Mouse (Mus musculus) midbrain, embryonic 10.5 days (tissue): Measurements from ENCODE around the gene Gpx2. TPM values are rescaled to one million over a fixed set of nuclear protein-coding genes. Genes with fewer than 3 reads are reported as not detected.
A peak's percentile ranks its signal among the peaks of the same experiment; 100 is the strongest.

Source experiments
- DNase-seq: peaks from one replicate; pipeline ENCODE4 v3.0.0-alpha.2; 2017; ENCODE audit warnings: low spot score
- H3K27ac ChIP-seq: fragments of 300-500 bp; sonication (generic); replicated peaks from 2 replicates; pipeline ENCODE4 v1.5.1; 2016; ENCODE audit warnings: mild to moderate bottlenecking
- H3K27me3 ChIP-seq: fragments of 300-500 bp; sonication (generic); 2 replicates; pipeline ENCODE4 v1.6.1; 2016; ENCODE audit warnings: low read depth, mild to moderate bottlenecking; ENCODE audit not compliant: poor library complexity, severe bottlenecking
- H3K36me3 ChIP-seq: fragments of 300-500 bp; sonication (generic); 2 replicates; pipeline ENCODE4 v1.6.1; 2016; ENCODE audit warnings: mild to moderate bottlenecking, moderate library complexity
- H3K4me1 ChIP-seq: fragments of 300-500 bp; sonication (generic); 2 replicates; pipeline ENCODE4 v1.6.1; 2016
- H3K4me3 ChIP-seq: fragments of 300-500 bp; sonication (generic); 2 replicates; pipeline ENCODE4 v1.5.1; 2016; ENCODE audit warnings: mild to moderate bottlenecking, moderate library complexity
- H3K9me3 ChIP-seq: fragments of 300-500 bp; sonication (generic); replicated peaks from 2 replicates; pipeline ENCODE4 v1.6.1; 2016; ENCODE audit warnings: mild to moderate bottlenecking
- WGBS: fragments of 180-500 bp; shearing (Covaris S2); methylation state at CpG from one replicate; pipeline ENCODE4 v1.1.7; 2016; 5-methylcytosine and 5-hydroxymethylcytosine counted together
- polyA plus RNA-seq: library from polyadenylated mRNA; unstranded; fragments of >200 nt; fragmentation: Nextera tagmentation; extraction: Ambion mirVana; gene quantifications from 2 replicates; pipeline ENCODE4 v1.2.1, GENCODE M21; 2016

The Gpx2 gene
- polyA plus RNA-seq, 1 experiment from 2014 or later: not detected

GRCm38 (mm10) chr12:76771540-76771939, 23.8 kb downstream of the Gpx2 start:
- WGBS: 95% methylated on average over 5 of the region's 5 CpGs
- no peak overlapping the region for H3K4me3 ChIP-seq
- H3K27ac ChIP-seq: no peak overlapping the region
- peaks cover under 1% of the 10 kb centered on the region; the same call in 1 of the 2 replicates for H3K4me1 ChIP-seq
- H3K9me3 ChIP-seq: no peaks in the 10 kb centered on the region
- no peaks in the 10 kb centered on the region for H3K27me3 ChIP-seq
- DNase-seq: no peak
- H3K36me3 ChIP-seq: no peaks in the 10 kb centered on the region

DNA sequence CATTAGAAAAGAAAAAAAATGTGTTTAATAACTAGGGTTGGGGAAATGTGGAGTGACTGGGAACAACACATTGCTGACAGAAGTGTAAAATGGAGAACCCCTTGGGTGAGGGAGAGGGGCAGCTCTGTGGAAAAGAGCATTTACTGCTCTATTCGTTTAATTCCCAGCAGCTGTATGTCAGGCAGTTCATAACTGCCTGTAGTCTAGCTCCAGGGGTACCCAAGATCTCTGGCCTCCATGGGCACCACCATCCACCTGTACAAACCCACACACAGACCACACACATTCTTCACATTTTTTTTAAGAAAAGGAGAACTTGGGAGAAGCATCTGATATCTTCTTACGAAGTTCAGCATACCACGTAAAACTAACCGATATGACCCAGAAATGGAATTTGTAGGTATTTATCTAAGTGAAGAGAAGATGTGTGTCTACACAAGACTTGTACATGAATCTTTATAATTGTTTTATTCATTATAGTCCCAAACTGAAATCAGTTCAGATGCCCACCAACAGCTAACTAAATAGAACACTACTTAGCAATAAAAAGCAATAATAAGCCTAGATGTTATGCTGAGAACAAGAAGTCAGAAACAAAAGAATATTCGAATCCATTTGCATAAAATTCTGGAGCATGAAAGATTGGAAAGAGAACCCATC, 24.4 kb downstream of the Gpx2 start:
- no peak overlapping the region for H3K27ac ChIP-seq
- peaks cover 6% of the 10 kb centered on the region for H3K4me1 ChIP-seq
- no peak overlapping the region for H3K4me3 ChIP-seq
- H3K36me3 ChIP-seq: no peaks in the 10 kb centered on the region
- WGBS: 88% methylated on average over 5 of the region's 5 CpGs
- no peaks in the 10 kb centered on the region for H3K9me3 ChIP-seq
- DNase-seq: no peak
- H3K27me3 ChIP-seq: no peaks in the 10 kb centered on the region

- DNase-seq: no peak
- 35% methylated on average over 20 of the region's 20 CpGs for WGBS
- Histone ChIP-seq H3K27me3 (no peaks in the 10 kb centered on the region), H3K36me3 (no peaks in the 10 kb centered on the region), H3K4me3 (peak overlapping the region; percentile 80), H3K4me1 (peaks cover 14% of the 10 kb centered on the region), H3K9me3 (no peaks in the 10 kb centered on the region), H3K27ac (peak overlapping the region; percentile 95)
These were observed 29.3 kb downstream of the Gpx2 start for GRCm38 (mm10) chr12:76765901-76766630.

- Histone ChIP-seq H3K9me3 (no peaks in the 10 kb centered on the region), H3K27ac (peak within 1 kb of the TSS; percentile 95), H3K27me3 (no peaks in the 10 kb centered on the region), H3K4me1 (peaks cover 14% of the 10 kb centered on the region), H3K36me3 (no peaks in the 10 kb centered on the region), H3K4me3 (peak within 1 kb of the TSS; percentile 80)
- peak; percentile 93 for DNase-seq
- under 1% methylated on average over 31 of the region's 31 CpGs for WGBS
These were observed 30.0 kb downstream of the Gpx2 start, which contains the start of the genes Churc1 and Fntb for GRCm38 (mm10) chr12:76765354-76765851. Gene Churc1 (plus strand): TSS chr12:76765538. Gene Fntb (plus strand): TSS chr12:76765589.

DNA sequence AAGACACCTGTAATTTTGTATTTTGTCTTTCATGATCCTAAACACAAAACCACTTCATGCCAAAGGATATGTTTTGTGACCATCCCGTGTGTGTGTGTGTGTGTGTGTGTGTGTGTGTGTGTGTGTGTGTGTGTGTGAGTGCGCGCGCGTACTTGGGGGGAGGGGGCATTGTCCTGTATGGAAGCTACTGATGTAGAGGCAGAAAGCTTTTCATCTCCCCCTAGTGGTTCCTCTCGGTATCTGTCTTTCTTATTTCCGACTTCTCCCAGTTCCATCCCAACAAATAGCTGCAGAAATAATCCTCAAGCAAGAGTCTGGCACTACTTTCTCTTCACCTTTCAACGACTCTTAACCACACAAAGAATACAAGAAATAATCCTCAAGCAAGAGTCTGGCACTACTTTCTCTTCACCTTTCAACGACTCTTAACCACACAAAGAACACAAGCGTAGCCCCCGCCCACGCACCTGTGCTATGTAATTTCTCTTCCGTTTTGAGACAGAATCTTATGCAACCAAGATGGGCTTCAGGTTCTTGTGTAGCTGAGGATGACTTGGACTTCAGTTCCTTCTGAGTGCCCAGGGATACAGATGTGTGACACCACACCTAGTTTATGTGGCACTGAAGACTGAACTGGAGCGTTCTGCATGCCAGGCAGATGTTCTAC, 42.6 kb downstream of the Gpx2 start:
- WGBS: 48% methylated on average over 14 of the region's 14 CpGs
- peak; percentile 50 for DNase-seq
- H3K4me3 ChIP-seq: no peak overlapping the region
- H3K27me3 ChIP-seq: no peaks in the 10 kb centered on the region
- no peaks in the 10 kb centered on the region for H3K4me1 ChIP-seq
- no peaks in the 10 kb centered on the region for H3K36me3 ChIP-seq
- no peaks in the 10 kb centered on the region for H3K9me3 ChIP-seq
- no peak overlapping the region for H3K27ac ChIP-seq

- WGBS: 82% methylated on average over 16 of the region's 16 CpGs
- Histone ChIP-seq H3K27ac (no peak overlapping the region), H3K4me1 (no peaks in the 10 kb centered on the region), H3K36me3 (no peaks in the 10 kb centered on the region), H3K9me3 (no peaks in the 10 kb centered on the region), H3K4me3 (no peak overlapping the region), H3K27me3 (no peaks in the 10 kb centered on the region)
- no peak for DNase-seq
These were observed 44.4 kb downstream of the Gpx2 start for GRCm38 (mm10) chr12:76750866-76751459.

Other genes starting within 250 kb of the Gpx2 start
- gene Sptb, start 85.0 kb downstream of the Gpx2 start, polyA plus RNA-seq: 3.7 and 3.8 TPM in 2 replicates
- gene Churc1, start 30.0 kb downstream of the Gpx2 start, polyA plus RNA-seq: 117 and 123 TPM in 2 replicates
- gene Fntb, start 30.0 kb downstream of the Gpx2 start, polyA plus RNA-seq: 49.4 and 49.9 TPM in 2 replicates
- gene Rab15, start 27.4 kb upstream of the Gpx2 start, polyA plus RNA-seq: 14.5 and 14.6 TPM in 2 replicates
- 10.5 and 11.3 TPM in 2 replicates for gene Max, start 166.6 kb upstream of the Gpx2 start, polyA plus RNA-seq